Comparison of ENCODE assay signal across 14 mouse cellular contexts in the genomic region with DNA sequence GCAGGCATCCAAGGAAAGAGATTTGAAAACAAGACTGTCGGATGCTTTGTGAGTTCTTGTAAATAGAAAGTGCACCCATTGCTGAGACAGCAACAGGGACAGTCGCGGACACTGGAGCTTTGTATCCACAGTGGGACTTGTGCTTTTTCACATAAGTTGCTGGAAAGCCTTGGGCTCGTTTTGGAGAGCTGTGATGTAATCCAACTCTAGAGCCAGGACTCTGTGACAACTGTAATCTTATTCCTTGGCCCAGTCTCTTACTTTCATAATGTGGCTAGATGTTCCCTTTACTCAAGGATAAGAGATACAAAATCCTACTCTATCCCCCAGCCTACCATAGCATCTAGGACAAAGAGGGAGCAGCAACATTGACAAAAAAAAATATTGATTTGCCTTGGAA.
"Had no signal": no experiment of that assay in that cellular context is flagged by ENCODE, and none has a peak within 500 bp of the region (broad histone marks: within the 10 kb centered on the region; RNA-seq: fewer than 3 reads in every experiment).

No protein-coding gene starts in this region.

- ATAC-seq: liver, embryonic 12.5 days; midbrain, embryonic 16.5 days had no signal

- H3K36me3 ChIP-seq: limb, embryonic 15.5 days; liver, embryonic 12.5 days; midbrain, embryonic 12.5 days; neural tube, embryonic 13.5 days; stomach, embryonic 15.5 days had no signal

- H3K9me3 ChIP-seq: limb, embryonic 15.5 days; liver, embryonic 12.5 days; midbrain, embryonic 12.5 days; neural tube, embryonic 13.5 days; stomach, embryonic 15.5 days had no signal

- H3K4me2 ChIP-seq: limb, embryonic 15.5 days; liver, embryonic 12.5 days; lung, embryonic 14.5 days; midbrain, embryonic 12.5 days; neural tube, embryonic 13.5 days; stomach, embryonic 15.5 days had no signal

- DNase-seq: kidney, postnatal 36 days; layer of hippocampus, adult 9-11 months; layer of hippocampus, postnatal 36 days; lung, embryonic 14.5 days; lung, postnatal 14 days; right cerebral cortex, postnatal 14 days; thymus, adult 2 months; thymus, postnatal 25 days had no signal

- H3K9ac ChIP-seq: limb, embryonic 15.5 days; liver, embryonic 12.5 days; lung, embryonic 14.5 days; midbrain, embryonic 12.5 days; neural tube, embryonic 13.5 days; stomach, embryonic 15.5 days had no signal

- H3K4me3 ChIP-seq: limb, embryonic 15.5 days; liver, embryonic 12.5 days; midbrain, embryonic 12.5 days; neural tube, embryonic 13.5 days; stomach, embryonic 15.5 days had no signal

- H3K27ac ChIP-seq: limb, embryonic 15.5 days; liver, embryonic 12.5 days; midbrain, embryonic 12.5 days; neural tube, embryonic 13.5 days; stomach, embryonic 15.5 days had no signal

- H3K4me1 ChIP-seq: limb, embryonic 15.5 days; liver, embryonic 12.5 days; neural tube, embryonic 13.5 days; stomach, embryonic 15.5 days had no signal

- H3K27me3 ChIP-seq: limb, embryonic 15.5 days; liver, embryonic 12.5 days; midbrain, embryonic 12.5 days; neural tube, embryonic 13.5 days; stomach, embryonic 15.5 days had no signal
